Mouse (Mus musculus): ENCODE measurements around the gene Ptgds. TPM values are rescaled to one million over a fixed set of nuclear protein-coding genes. Genes with fewer than 3 reads are reported as not detected.
A peak's percentile ranks its signal among the peaks of the same experiment; 100 is the strongest.

Gene Ptgds
- polyA plus RNA-seq, 1 experiment from 2014 or later, result 7.6 TPM

GRCm38 (mm10) chr2:25430395-25431233, 39.2 kb downstream of the Ptgds start:
- peaks cover 27% of the 10 kb centered on the region for H3K36me3 ChIP-seq (ENCODE audit: poor library complexity, severe bottlenecking)
- H3K9me3 ChIP-seq (replicated peaks), result no peaks in the 10 kb centered on the region
- no peak overlapping the region for H3K27ac ChIP-seq
- H3K4me3 ChIP-seq, result no peak overlapping the region; the same call in 1 of the 2 replicates
- no peak for ATAC-seq
- 59% methylated on average over 17 of the region's 17 CpGs for WGBS
- H3K9ac ChIP-seq, result peak overlapping the region; percentile 26
- H3K4me1 ChIP-seq, result peaks cover 34% of the 10 kb centered on the region
- H3K4me2 ChIP-seq, result peak overlapping the region; percentile 15; the same call in 1 of the 2 replicates
- peaks cover 9% of the 10 kb centered on the region; the same call in 1 of the 2 replicates for H3K27me3 ChIP-seq

- Histone ChIP-seq H3K4me3 (peak overlapping the region; percentile 82), H3K9me3 (replicated peaks) (no peaks in the 10 kb centered on the region), H3K4me2 (peak overlapping the region; percentile 86), H3K27me3 (peaks cover 18% of the 10 kb centered on the region), H3K27ac (no peak overlapping the region), H3K9ac (peak overlapping the region; percentile 88), H3K4me1 (peaks cover 39% of the 10 kb centered on the region), H3K36me3 (ENCODE audit: poor library complexity, severe bottlenecking) (peaks cover 17% of the 10 kb centered on the region)
- 59% methylated on average over 5 of the region's 5 CpGs for WGBS
- ATAC-seq, result no peak
These were observed 40.2 kb downstream of the Ptgds start for GRCm38 (mm10) chr2:25429435-25430180.

- ATAC-seq, result peak; percentile 94
- under 1% methylated on average over 81 of the region's 89 CpGs for WGBS
- peaks cover 39% of the 10 kb centered on the region for H3K4me1 ChIP-seq
These were observed 41.2 kb downstream of the Ptgds start, which contains the start of gene Abca2 for GRCm38 (mm10) chr2:25428442-25429236. Abca2 (plus strand) TSS chr2:25428703.

GRCm38 (mm10) chr2:25427256-25427655, 42.6 kb downstream of the Ptgds start:
- Histone ChIP-seq H3K4me3 (no peak overlapping the region), H3K27ac (no peak overlapping the region), H3K36me3 (ENCODE audit: poor library complexity, severe bottlenecking) (no peaks in the 10 kb centered on the region), H3K9me3 (replicated peaks) (no peaks in the 10 kb centered on the region), H3K9ac (no peak overlapping the region), H3K4me2 (no peak overlapping the region), H3K27me3 (peaks cover 29% of the 10 kb centered on the region), H3K4me1 (peaks cover 39% of the 10 kb centered on the region)
- ATAC-seq, result no peak
- WGBS, result 91% methylated on average over 5 of the region's 5 CpGs

More at GRCm38 (mm10) chr2:25428442-25429236, 41.2 kb downstream of the Ptgds start, which contains the start of gene Abca2:
- Histone ChIP-seq H3K36me3 (ENCODE audit: poor library complexity, severe bottlenecking) (peaks cover 8% of the 10 kb centered on the region; the same call in 1 of the 2 replicates), H3K27ac (peak within 1 kb of the TSS; percentile 71), H3K9ac (peak within 1 kb of the TSS; percentile 88), H3K4me2 (peak within 1 kb of the TSS; percentile 86), H3K27me3 (peaks cover 20% of the 10 kb centered on the region), H3K4me3 (peak within 1 kb of the TSS; percentile 82), H3K9me3 (replicated peaks) (no peaks in the 10 kb centered on the region)

- Histone ChIP-seq H3K36me3 (ENCODE audit: poor library complexity, severe bottlenecking) (no peaks in the 10 kb centered on the region), H3K27me3 (peaks cover 29% of the 10 kb centered on the region), H3K9me3 (replicated peaks) (no peaks in the 10 kb centered on the region), H3K4me3 (no peak overlapping the region), H3K9ac (no peak overlapping the region), H3K4me2 (no peak overlapping the region), H3K27ac (no peak overlapping the region), H3K4me1 (peaks cover 38% of the 10 kb centered on the region)
- WGBS, result 25% methylated on average over 5 of the region's 5 CpGs
- ATAC-seq, result 0 out of 2 replicates have a peak, but pooled peaks have one; percentile 3
These were observed 43.1 kb downstream of the Ptgds start for GRCm38 (mm10) chr2:25426721-25427191.

- no peak overlapping the region; the same call in 1 of the 2 replicates for H3K9ac ChIP-seq
- 47% methylated on average over 27 of the region's 27 CpGs for WGBS
- no peak for ATAC-seq
These were observed 44.4 kb downstream of the Ptgds start for GRCm38 (mm10) chr2:25425481-25425880.

GRCm38 (mm10) chr2:25423626-25424025, 46.2 kb downstream of the Ptgds start:
- Histone ChIP-seq H3K27ac (no peak overlapping the region), H3K4me3 (no peak overlapping the region), H3K4me1 (peaks cover 10% of the 10 kb centered on the region; the same call in 1 of the 2 replicates), H3K4me2 (no peak overlapping the region), H3K9ac (no peak overlapping the region), H3K36me3 (ENCODE audit: poor library complexity, severe bottlenecking) (no peaks in the 10 kb centered on the region), H3K27me3 (peaks cover 25% of the 10 kb centered on the region), H3K9me3 (replicated peaks) (no peaks in the 10 kb centered on the region)
- no peak for ATAC-seq
- whole genome bisulfite sequencing, result 45% methylated on average over 1 of the region's 1 CpGs

More at GRCm38 (mm10) chr2:25425481-25425880, 44.4 kb downstream of the Ptgds start:
- peaks cover 27% of the 10 kb centered on the region for H3K27me3 ChIP-seq
- H3K36me3 ChIP-seq (ENCODE audit: poor library complexity, severe bottlenecking), result no peaks in the 10 kb centered on the region
- no peaks in the 10 kb centered on the region for H3K9me3 ChIP-seq (replicated peaks)
- no peak overlapping the region for H3K27ac ChIP-seq
- H3K4me3 ChIP-seq, result no peak overlapping the region
- H3K4me2 ChIP-seq, result no peak overlapping the region
- peaks cover 25% of the 10 kb centered on the region for H3K4me1 ChIP-seq

GRCm38 (mm10) chr2:25422587-25423410, 47.0 kb downstream of the Ptgds start, which contains the start of gene Fut7:
Fut7 (plus strand) TSS chr2:25423267.
- Histone ChIP-seq H3K9ac (no peak within 1 kb of the TSS), H3K27me3 (peaks cover 25% of the 10 kb centered on the region), H3K9me3 (replicated peaks) (no peaks in the 10 kb centered on the region), H3K36me3 (ENCODE audit: poor library complexity, severe bottlenecking) (no peaks in the 10 kb centered on the region), H3K4me2 (no peak within 1 kb of the TSS), H3K4me1 (peaks cover 7% of the 10 kb centered on the region; the same call in 1 of the 2 replicates), H3K4me3 (no peak within 1 kb of the TSS), H3K27ac (no peak within 1 kb of the TSS)
- ATAC-seq, result no peak
- WGBS, result 68% methylated on average over 17 of the region's 17 CpGs

- Histone ChIP-seq H3K9ac (no peak overlapping the region), H3K4me2 (no peak overlapping the region), H3K4me1 (peaks cover 7% of the 10 kb centered on the region; the same call in 1 of the 2 replicates), H3K9me3 (replicated peaks) (no peaks in the 10 kb centered on the region), H3K36me3 (ENCODE audit: poor library complexity, severe bottlenecking) (no peaks in the 10 kb centered on the region), H3K27me3 (peaks cover 25% of the 10 kb centered on the region), H3K27ac (no peak overlapping the region), H3K4me3 (no peak overlapping the region)
- ATAC-seq, result peak; percentile 66; the same call in 1 of the 2 replicates
- WGBS, result 18% methylated on average over 3 of the region's 3 CpGs
These were observed 48.0 kb downstream of the Ptgds start for GRCm38 (mm10) chr2:25421896-25422295.

GRCm38 (mm10) chr2:25417426-25417825, 52.4 kb downstream of the Ptgds start:
- H3K4me3 ChIP-seq, result no peak overlapping the region
- H3K4me2 ChIP-seq, result no peak overlapping the region
- WGBS, result 17% methylated on average over 3 of the region's 3 CpGs
- ATAC-seq, result no peak
- H3K4me1 ChIP-seq, result no peaks in the 10 kb centered on the region
- H3K9ac ChIP-seq, result no peak overlapping the region
- no peaks in the 10 kb centered on the region for H3K9me3 ChIP-seq (replicated peaks)
- no peak overlapping the region for H3K27ac ChIP-seq
- H3K36me3 ChIP-seq (ENCODE audit: poor library complexity, severe bottlenecking), result 0 out of 2 replicates have a peak, but pooled peaks cover 4% of the 10 kb centered on the region
- 0 out of 2 replicates have a peak, but pooled peaks cover under 1% of the 10 kb centered on the region for H3K27me3 ChIP-seq
